Mouse (Mus musculus) spleen, adult 2 months (tissue): ENCODE measurements around the gene Hist1h2bg.

Source experiments
- CTCF ChIP-seq: fragments of 200-500 bp; IDR thresholded peaks from 2 replicates; pipeline ENCODE4 v1.5.1; 2011; ENCODE audit warnings: mild to moderate bottlenecking, inconsistent platforms; ENCODE audit not compliant: insufficient read depth, insufficient read length, insufficient replicate concordance; ENCODE audit errors: extremely low read depth
- POLR2A ChIP-seq: fragments of 200-500 bp; IDR thresholded peaks from 2 replicates; pipeline ENCODE4 v1.6.1; 2011; ENCODE audit warnings: low read depth, low read length, inconsistent platforms

DNA sequence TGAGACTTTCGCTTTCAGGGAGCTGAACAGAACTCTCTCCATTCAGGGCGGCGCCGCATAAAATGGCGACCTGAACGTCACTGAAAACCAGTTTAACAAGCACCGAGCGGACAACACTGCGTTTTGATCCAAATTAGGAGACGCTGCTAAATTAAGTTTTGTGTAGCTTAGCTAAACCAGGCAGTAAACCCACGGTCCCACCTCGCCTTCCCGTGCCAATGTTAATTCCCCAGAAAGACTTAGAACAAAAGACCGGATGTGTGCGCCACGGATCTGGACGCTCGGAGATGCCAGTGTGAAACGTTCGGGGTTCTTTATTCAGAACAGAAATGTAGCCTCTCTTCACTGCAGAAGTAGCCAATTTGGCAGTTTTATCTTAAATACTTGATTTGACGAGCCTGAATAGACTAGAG is 13.8 kb downstream of the Hist1h2bg start:
- TF ChIP-seq CTCF (no peak), POLR2A (peak; percentile 73)
